Mouse (Mus musculus) urinary bladder, postnatal 36 days (tissue): ENCODE data around the gene Tsc22d4.

Experiments used
- DNase-seq, 2 experiments: peaks; one replicate each; pipeline ENCODE4 v3.0.0; 2022; ENCODE audit warnings: low spot score in 2 of 2, mixed read lengths in 1 of 2

The Tsc22d4 gene

DNA sequence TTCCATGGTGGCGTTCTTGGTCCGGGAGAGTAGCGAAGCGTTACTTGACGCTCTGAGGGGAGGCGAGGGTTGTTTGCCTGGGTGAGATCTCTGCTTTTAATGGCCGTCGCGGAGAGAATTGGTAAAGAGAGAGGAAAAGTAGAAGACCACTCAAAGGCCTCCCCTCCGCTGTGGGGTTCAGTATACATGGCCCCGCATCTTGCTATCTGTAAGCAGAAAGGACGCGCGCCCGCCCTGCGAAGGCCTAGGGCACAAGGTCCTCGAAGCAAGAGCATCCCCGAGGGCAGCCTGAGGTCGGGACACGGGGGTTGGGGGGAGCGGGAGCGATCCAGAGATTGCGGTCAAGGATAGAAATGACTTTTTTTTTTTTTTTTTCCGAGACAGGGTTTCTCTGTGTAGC is 42.6 kb downstream of the Tsc22d4 start:
- no peak for DNase-seq

DNA sequence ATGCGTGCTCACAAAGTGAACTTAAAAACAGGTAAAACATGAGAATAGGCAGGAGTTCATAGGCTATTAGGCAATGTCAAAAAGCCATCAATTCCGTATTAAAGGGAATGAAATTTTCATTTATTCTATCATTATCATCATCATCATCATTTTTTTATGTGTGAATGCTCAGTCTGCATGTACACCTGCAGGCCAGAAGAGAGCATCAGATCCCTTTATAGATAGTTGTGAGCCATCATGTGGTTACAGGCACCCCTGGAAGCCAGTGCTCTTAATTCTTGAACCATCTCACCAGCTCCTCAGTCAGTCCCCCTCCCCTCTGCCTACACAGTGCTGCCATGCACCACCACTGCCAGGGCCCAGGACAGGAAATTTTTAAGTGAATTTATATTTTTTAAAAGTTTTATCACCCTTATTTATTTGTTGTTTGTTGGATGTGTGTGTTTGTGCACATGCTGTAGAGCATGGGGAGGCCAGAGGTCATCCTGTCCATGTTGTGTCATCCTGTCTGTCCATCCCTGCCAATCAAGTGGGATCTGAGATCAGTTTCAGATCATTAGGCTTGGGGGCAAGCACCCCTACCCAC is 43.5 kb downstream of the Tsc22d4 start:
- DNase-seq: no peak

DNA sequence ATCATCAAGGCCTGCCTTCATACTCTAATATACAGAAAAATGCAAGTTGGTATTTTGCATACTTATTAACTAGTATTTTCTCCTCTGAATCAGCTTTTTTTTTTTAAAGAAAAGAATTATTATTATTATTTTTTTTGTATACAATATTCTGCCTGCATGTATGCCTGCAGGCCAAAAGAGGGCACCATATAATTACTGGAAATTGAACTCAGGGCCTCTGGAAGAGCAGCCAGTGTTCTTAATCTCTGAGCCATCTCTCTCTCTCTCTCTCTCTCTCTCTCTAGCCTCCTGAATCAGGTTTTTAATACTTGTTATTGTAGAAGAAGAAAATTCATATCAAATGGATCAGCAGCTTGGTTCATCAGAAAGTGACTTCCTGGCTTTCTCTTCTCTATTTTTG is 46.0 kb downstream of the Tsc22d4 start:
- no peak for DNase-seq

DNA sequence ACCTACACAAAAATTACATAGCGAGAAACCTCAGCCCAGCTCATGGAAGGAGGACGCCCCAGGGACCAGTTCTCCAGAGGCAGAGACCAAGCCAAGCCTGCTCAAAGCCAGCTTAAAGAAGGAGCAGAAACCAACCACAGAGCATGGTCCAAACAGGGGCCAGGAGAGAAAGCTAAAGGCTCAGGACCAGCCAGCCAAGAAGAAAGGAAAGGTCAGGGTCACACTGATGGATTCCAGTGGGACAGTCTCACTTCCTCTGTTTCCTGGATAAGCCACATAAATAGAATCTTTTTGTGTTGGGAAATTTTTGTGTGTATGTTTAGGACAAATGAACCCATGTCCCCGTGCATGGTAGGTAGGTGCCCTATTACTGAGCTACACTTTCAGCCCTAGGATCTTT is 51.1 kb downstream of the Tsc22d4 start:
- no peak for DNase-seq

DNA sequence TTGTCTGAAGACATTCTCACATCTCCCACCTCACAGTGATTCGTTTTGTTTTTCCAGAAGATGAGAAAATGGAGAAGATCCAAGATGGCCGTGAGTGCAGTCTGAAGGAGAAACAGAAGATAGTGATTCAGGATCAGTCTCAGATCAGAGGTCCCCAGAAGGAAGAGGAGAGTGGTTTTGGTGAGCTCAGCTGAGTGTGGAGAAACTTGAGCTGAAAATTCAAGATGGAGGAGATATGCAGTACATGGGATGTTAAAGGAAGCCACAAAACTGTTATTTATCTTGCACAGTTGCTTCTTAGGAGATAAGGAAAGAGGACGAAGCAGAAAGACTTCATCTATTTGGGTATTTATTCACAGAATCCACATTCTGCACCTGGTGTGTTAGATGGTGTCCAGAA is 55.4 kb downstream of the Tsc22d4 start:
- no peak for DNase-seq

DNA sequence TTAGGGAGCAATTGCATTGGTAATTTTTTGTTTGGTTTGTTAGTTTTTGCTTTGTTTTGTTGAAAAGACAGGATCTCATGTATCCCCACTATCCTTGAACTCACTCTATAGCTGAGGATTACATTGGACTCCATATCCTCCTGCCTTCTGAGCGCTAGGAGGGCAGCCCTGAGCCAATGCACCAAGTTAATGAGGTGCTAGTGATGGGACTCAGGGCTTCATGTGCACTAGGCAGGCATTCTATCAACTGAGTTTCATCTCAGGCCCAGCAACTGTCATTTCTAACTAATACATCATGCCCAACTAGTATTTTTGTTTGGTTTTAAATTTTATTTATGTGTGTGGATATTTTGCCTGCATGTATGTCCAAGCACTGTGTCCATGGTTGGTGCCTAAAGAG is 60.6 kb downstream of the Tsc22d4 start:
- DNase-seq: no peak

DNA sequence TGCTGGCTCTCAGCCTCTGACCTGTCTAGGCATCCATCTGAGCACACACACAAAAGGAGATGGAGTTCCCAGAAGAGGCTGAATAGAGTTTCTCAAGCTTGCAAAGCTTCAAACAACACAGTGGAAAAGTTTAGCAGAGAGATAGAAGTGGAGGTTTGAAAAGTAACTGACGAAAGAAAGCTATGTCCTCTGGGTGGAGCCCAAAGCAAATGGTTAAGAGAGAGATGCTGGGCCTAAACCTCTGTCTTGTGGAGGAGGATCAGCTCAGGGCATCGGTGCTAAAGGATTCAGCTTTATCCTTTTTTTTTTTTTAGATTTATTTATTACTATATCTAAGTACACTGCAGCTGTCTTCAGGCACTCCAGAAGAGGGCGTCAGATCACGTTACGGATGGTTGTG is 62.8 kb downstream of the Tsc22d4 start:
- DNase-seq: no peak

DNA sequence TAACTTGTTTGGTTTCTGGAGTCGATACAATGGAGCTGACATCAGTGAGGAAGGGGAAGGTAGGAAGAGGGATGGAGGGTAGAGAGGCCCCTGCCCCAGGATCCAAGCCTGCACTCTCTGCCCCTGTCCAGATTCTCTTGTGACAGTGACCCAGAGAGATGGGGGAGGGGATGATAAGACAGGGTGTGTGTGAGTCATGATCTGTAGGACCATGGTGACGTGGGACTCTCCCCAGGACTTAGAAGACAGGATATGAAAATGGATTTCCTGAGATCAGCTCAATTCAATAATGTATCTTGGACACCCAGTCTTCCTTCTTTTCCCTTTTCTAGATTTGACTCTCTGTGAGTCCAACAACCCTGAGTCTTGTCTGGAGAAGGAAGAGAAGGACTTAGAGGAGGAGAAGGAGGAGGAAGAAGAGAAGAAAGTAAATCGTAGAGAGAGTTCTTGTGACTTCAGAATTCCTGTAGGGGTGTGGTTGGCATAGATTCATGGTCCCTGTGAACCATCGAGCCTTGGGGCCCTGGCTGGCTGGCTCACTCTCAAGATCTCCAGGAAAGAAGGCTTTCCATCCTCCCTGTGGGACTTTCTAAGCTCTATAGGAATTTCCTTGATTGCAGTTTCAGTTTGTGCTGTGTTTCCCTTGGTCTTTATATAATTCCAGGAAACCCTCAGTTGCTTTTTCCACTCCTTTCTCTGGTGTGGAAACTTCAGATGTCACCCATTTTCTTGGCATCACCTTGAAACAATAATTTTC is 72.1 kb downstream of the Tsc22d4 start:
- no peak for DNase-seq
